ENCODE assay signal across 24 mouse cellular contexts in the genomic region with DNA sequence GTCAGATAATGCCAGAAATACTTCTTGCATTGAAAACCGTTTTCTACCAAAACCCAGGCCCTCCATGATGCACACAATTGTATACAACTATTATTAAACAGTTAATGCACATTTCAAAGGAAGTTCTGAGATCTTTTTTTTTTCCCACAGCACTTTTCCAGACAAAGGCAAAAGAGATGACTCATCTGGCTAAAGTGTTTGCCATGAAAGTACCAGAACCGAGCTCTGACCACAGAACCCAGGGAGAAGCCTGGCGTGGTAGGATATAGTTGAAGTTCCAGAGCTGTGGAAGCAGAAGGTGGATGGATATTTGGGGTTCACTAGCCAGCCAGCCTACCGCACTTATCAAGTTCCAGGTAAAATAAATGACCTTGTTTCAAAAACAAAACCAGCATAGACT.
DNase-seq lines count a peak whose midpoint lies in the region; ATAC-seq and TF ChIP-seq lines count a peak whose summit lies in the region.
"Had no signal": no experiment of that assay in that cellular context is flagged by ENCODE, and none has a peak within 500 bp of the region (broad histone marks: within the 10 kb centered on the region; RNA-seq: fewer than 3 reads in every experiment).

No protein-coding gene starts in this region.

- H3K4me1 ChIP-seq in hindbrain, postnatal 0 days (ENCODE audit: insufficient read depth, low read length) = no peaks in the 10 kb centered on the region
- H3K4me1 ChIP-seq: embryonic facial prominence, embryonic 15.5 days had no signal

- no peaks in the 10 kb centered on the region for H3K27me3 ChIP-seq in Patski
- no peaks in the 10 kb centered on the region for H3K27me3 ChIP-seq in hindbrain, postnatal 0 days (ENCODE audit: insufficient read depth, low read length)
- H3K27me3 ChIP-seq: CH12.LX; embryonic facial prominence, embryonic 13.5 days; embryonic facial prominence, embryonic 15.5 days; forebrain, embryonic 12.5 days had no signal

- no peak overlapping the region for H3K4me2 ChIP-seq in hindbrain, postnatal 0 days (ENCODE audit: low read depth, low read length)
- H3K4me2 ChIP-seq: embryonic facial prominence, embryonic 13.5 days; embryonic facial prominence, embryonic 15.5 days; forebrain, embryonic 12.5 days had no signal

- no peaks in the 10 kb centered on the region for H3K36me3 ChIP-seq in hindbrain, postnatal 0 days (ENCODE audit: insufficient read depth, low read length)
- H3K36me3 ChIP-seq: embryonic facial prominence, embryonic 13.5 days; embryonic facial prominence, embryonic 15.5 days; forebrain, embryonic 10.5 days; forebrain, embryonic 12.5 days; G1E had no signal

- no peak overlapping the region for H3K27ac ChIP-seq in hindbrain, postnatal 0 days
- H3K27ac ChIP-seq: embryonic facial prominence, embryonic 13.5 days; embryonic facial prominence, embryonic 15.5 days; forebrain, embryonic 10.5 days; forebrain, embryonic 12.5 days had no signal

- in situ Hi-C loops in Patski (cut with MboI; ENCODE audit: low pct_unique_long_range_greater_than_20kb) = no loop called here

- 85% methylated on average over 4 of the region's 4 CpGs for WGBS in hindbrain, postnatal 0 days

- ATAC-seq in Patski = no peak
- ATAC-seq in hindbrain, postnatal 0 days = no peak
- ATAC-seq: CD4-positive, CD25-positive, alpha-beta regulatory T cell, adult 4 months; forebrain, embryonic 14.5 days; forebrain, embryonic 16.5 days had no signal

- DNase-seq in Muller cell, postnatal 12 days (ENCODE audit: inconsistent ontology term) = peak; percentile 67
- peak; percentile 22 for DNase-seq in Patski (ENCODE audit: low read depth, low spot score)
- DNase-seq in fibroblast of lung, adult 2 months (ENCODE audit: low read depth) = peak; percentile 65
- no peak for DNase-seq in urinary bladder, postnatal 4 days (ENCODE audit: low spot score in 2 of 2)
- no peak for DNase-seq in hindbrain, postnatal 0 days (ENCODE audit: low spot score)
- no peak for DNase-seq in embryo, embryonic 11 days
- DNase-seq: adrenal gland, adult 2 months; adrenal gland, postnatal 10 days; adrenal gland, postnatal 25 days; B cell, adult 2 months; cerebellum, adult 11 months; cerebellum, adult 2 months; cerebellum, adult 9-10 months; cerebellum, postnatal 10 days; cerebellum, postnatal 25 days had no signal

- no peak overlapping the region for H3K9ac ChIP-seq in hindbrain, postnatal 0 days (replicated peaks; ENCODE audit: low read length)
- H3K9ac ChIP-seq: embryonic facial prominence, embryonic 13.5 days; embryonic facial prominence, embryonic 15.5 days; forebrain, embryonic 12.5 days had no signal

- no peak overlapping the region for H3K4me3 ChIP-seq in hindbrain, postnatal 0 days (ENCODE audit: low read length)
- H3K4me3 ChIP-seq: embryonic facial prominence, embryonic 13.5 days; embryonic facial prominence, embryonic 15.5 days; forebrain, embryonic 10.5 days; forebrain, embryonic 12.5 days had no signal

- POLR2A ChIA-PET in Patski (lab: Charles Lee) = no interaction called here

- TF ChIP-seq CTCF in Patski (IDR thresholded peaks at IDR 0.05) = no peak
- TF ChIP-seq CTCF in hindbrain, postnatal 0 days (IDR thresholded peaks at IDR 0.05; ENCODE audit: low read depth) = no peak

- no peaks in the 10 kb centered on the region for H3K9me3 ChIP-seq in hindbrain, postnatal 0 days (ENCODE audit: low read length)
- H3K9me3 ChIP-seq: embryonic facial prominence, embryonic 13.5 days; embryonic facial prominence, embryonic 15.5 days; forebrain, embryonic 10.5 days; forebrain, embryonic 12.5 days had no signal

- CTCF ChIA-PET in Patski (lab: Charles Lee) = interaction anchor here (1.0 to 1.2 kb wide), 2 partner anchors 8 to 38 kb away, joined by 3 read pairs; no protein-coding TSS in a partner anchor

Comparison
In these comparisons a context has a peak if more than half of its experiments do, and no peak if none do; other contexts are left out.
1. DNase-seq: peak in Muller cell, postnatal 12 days (single experiment), Patski (single experiment) and fibroblast of lung, adult 2 months (single experiment); none in urinary bladder, postnatal 4 days (0 of 2), hindbrain, postnatal 0 days (single experiment) and embryo, embryonic 11 days (single experiment).